Mouse (Mus musculus): Measurements from ENCODE around the gene Epb41. TPM values are rescaled to one million over a fixed set of nuclear protein-coding genes. Genes with fewer than 3 reads are reported as not detected.

Epb41 gene
- total and polyA plus RNA-seq, 2 experiments from 2014 or later = 29.4 to 77.1 TPM

DNA sequence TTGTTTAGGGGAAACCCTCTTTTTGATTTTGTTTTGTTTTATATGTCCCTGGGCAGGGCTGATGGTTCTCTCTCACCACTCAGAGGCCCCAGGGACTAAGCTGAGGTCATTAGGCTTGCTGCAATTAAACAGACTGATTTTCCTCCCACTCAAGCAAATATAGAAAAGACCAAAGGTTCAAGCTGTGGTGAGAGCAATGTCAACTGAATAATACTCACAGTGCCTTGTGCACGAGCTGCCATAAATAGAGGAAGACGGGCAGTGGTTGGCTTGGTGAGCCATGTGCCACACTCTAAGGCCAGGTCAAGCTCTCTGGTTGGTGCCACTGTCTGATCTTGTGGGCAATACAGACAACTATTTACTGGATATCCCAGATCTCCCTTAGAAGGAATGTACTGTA lies 135.7 kb downstream of the Epb41 start:
- Histone ChIP-seq H3K27ac (ENCODE audit: low read depth, low read length) (no peak overlapping the region), H3K4me1 (ENCODE audit: insufficient read depth, low read length) (no peaks in the 10 kb centered on the region), H3K9me3 (ENCODE audit: low read length) (no peaks in the 10 kb centered on the region), H3K4me2 (ENCODE audit: low read depth, low read length, poor library complexity, severe bottlenecking) (no peak overlapping the region), H3K9ac (replicated peaks; ENCODE audit: low read length, poor library complexity, severe bottlenecking) (no peak overlapping the region), H3K27me3 (ENCODE audit: insufficient read depth, low read length) (no peaks in the 10 kb centered on the region), H3K4me3 (ENCODE audit: low read depth, low read length) (no peak overlapping the region), H3K36me3 (ENCODE audit: insufficient read depth, low read length) (peaks cover 12% of the 10 kb centered on the region; the same call in 1 of the 2 replicates)
- ATAC-seq (ENCODE audit: low FRiP score) (no peak), DNase-seq (ENCODE audit: low spot score) (no peak)
- 88% methylated on average over 2 of the region's 2 CpGs for WGBS
- TF ChIP-seq CTCF (IDR thresholded peaks at IDR 0.05) = no peak

DNA sequence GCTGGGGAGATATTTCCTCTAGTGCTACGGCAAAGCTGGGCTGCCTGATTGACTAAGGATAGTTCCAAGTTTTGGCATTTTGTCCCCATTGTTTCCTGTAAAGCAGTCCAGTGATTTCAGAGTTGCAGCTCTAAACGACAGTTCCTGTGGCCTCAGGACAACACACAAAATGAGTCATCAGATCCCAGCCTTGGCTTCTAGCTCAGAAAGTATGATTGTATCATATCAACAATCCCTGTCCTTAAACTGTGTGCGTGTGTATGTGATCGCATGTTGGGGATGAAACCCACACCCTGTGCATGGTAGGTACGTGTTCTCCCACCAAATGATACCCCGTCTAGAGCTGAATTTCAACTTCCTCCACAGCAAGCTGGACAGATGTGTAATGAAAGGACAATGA lies 146.0 kb downstream of the Epb41 start:
- TF ChIP-seq CTCF (IDR thresholded peaks at IDR 0.05) = no peak
- Histone ChIP-seq H3K27ac (ENCODE audit: low read depth, low read length) (no peak overlapping the region), H3K9me3 (ENCODE audit: low read length) (no peaks in the 10 kb centered on the region), H3K4me3 (ENCODE audit: low read depth, low read length) (no peak overlapping the region), H3K27me3 (ENCODE audit: insufficient read depth, low read length) (no peaks in the 10 kb centered on the region), H3K4me1 (ENCODE audit: insufficient read depth, low read length) (no peaks in the 10 kb centered on the region), H3K36me3 (ENCODE audit: insufficient read depth, low read length) (peaks cover 55% of the 10 kb centered on the region), H3K9ac (replicated peaks; ENCODE audit: low read length, poor library complexity, severe bottlenecking) (no peak overlapping the region), H3K4me2 (ENCODE audit: low read depth, low read length, poor library complexity, severe bottlenecking) (no peak overlapping the region)
- WGBS = 91% methylated on average over 6 of the region's 6 CpGs
- ATAC-seq (ENCODE audit: low FRiP score) = no peak
- DNase-seq (ENCODE audit: low spot score) = no peak

DNA sequence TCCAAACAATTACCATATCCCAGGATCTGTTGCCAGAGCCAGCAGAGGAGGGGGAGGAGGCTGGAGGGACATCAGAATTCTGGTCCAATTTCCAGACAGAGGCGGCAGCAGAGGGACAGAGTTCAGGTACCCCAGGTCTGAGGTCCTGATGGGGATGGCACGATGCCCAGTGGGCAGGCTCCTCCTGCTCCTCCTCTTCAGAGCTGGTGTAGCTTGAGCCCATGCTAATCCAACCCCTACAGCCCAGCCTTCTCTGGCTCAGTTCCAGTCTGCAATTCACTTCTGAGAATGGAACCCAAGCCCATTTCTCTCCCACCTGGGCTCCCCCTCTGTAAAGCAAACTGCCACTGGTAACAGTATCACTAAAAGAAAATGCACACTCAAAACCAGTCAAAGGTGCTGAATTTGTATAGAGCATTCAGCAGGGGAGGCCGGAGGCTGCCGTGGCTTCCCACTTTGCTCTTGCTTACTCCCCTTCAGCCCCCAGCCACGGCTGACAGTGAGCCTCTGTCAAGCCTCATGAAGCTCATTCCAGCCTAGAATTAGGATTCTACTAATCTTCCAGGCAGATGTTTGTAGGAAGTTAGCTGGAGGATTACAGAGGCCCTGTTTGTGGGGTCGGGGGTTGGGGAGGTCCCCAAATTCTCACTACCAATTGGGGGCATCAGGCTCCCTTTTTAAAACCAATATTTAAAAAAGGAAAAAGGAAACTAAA lies 150.9 kb downstream of the Epb41 start:
- H3K4me2 ChIP-seq (ENCODE audit: low read depth, low read length, poor library complexity, severe bottlenecking) = no peak overlapping the region
- no peak for TF ChIP-seq CTCF (IDR thresholded peaks at IDR 0.05)
- 49% methylated on average over 6 of the region's 6 CpGs for WGBS
- DNase-seq (ENCODE audit: low spot score) (peak; percentile 34), ATAC-seq (ENCODE audit: low FRiP score) (no peak)
- no peaks in the 10 kb centered on the region for H3K9me3 ChIP-seq (ENCODE audit: low read length)
- H3K36me3 ChIP-seq (ENCODE audit: insufficient read depth, low read length) = peaks cover 27% of the 10 kb centered on the region
- H3K4me1 ChIP-seq (ENCODE audit: insufficient read depth, low read length) = no peaks in the 10 kb centered on the region
- H3K9ac ChIP-seq (replicated peaks; ENCODE audit: low read length, poor library complexity, severe bottlenecking) = no peak overlapping the region
- no peak overlapping the region for H3K27ac ChIP-seq (ENCODE audit: low read depth, low read length)
- no peak overlapping the region for H3K4me3 ChIP-seq (ENCODE audit: low read depth, low read length)
- peaks cover 26% of the 10 kb centered on the region for H3K27me3 ChIP-seq (ENCODE audit: insufficient read depth, low read length)

DNA sequence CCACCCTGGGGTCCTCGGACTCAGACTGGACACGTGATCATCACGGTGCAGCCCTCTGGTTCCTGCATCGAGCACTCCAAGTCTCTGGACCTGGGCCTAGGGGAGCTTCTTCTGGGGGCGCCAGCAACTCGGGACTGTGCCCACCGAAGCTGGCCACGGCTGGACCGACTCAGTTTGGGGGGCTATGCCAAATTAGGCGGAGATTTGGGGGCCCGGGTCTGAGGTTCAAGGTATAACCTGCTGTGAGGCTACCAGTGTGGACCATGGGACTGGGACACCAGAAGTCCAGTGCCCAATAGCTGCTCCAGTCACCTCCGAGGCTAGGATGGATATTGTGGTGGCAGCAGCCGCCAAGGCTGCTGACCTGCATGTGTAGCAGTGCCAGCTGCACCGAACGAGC lies 152.7 kb downstream of the Epb41 start:
- Histone ChIP-seq H3K27me3 (ENCODE audit: insufficient read depth, low read length) (peaks cover 41% of the 10 kb centered on the region), H3K4me2 (ENCODE audit: low read depth, low read length, poor library complexity, severe bottlenecking) (no peak overlapping the region), H3K9ac (replicated peaks; ENCODE audit: low read length, poor library complexity, severe bottlenecking) (no peak overlapping the region), H3K27ac (ENCODE audit: low read depth, low read length) (no peak overlapping the region), H3K36me3 (ENCODE audit: insufficient read depth, low read length) (peaks cover 15% of the 10 kb centered on the region), H3K4me1 (ENCODE audit: insufficient read depth, low read length) (no peaks in the 10 kb centered on the region), H3K4me3 (ENCODE audit: low read depth, low read length) (peak overlapping the region; percentile 55; the same call in 1 of the 2 replicates), H3K9me3 (ENCODE audit: low read length) (no peaks in the 10 kb centered on the region)
- no peak for ATAC-seq (ENCODE audit: low FRiP score)
- WGBS = 67% methylated on average over 15 of the region's 15 CpGs
- DNase-seq (ENCODE audit: low spot score) = no peak
- no peak for TF ChIP-seq CTCF (IDR thresholded peaks at IDR 0.05)

DNA sequence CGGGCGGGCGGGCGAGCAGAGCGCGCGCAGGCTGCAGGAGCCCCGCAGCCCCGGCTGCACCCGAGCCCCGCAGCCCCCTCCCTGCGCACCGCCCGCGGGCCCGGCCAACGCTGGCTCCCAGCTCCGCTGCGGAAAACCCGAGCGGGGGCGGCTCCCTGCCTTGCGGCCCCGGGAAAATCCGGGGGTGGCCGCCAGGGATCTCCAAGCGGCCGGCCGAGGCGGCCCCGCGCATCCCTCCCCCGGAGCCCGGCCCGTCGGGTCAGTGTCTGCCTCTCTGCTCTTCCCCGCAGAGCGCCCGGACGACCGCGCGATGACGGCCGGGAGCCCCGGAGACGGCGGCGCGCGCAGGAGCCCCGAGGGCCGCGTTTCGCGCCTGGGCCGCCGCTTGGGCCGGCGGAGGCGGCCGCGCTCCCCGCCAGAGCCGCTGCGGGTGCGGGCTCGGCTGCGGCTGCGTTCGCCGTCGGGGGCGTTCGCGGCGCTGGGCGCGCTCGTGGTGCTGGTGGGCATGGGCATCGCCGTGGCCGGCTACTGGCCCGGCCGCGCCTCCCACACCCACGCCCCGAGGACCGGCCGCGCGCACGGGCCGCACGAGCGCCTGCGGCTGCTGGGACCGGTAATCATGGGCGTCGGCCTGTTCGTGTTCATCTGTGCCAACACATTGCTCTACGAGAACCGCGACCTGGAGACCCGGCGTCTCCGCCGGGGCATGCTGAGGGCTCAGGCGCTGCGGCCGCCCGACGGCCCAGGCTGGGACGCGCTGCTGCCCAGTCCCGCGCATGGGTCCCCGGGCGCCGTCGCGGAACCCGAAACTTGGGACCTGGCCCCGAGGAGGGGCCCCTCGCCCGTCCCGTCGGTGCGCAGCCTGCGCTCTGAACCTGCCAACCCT lies 153.4 kb downstream of the Epb41 start, which contains the start of gene Tmem200b:
TSS of gene Tmem200b (plus strand) at position 311 of the 886 bp plus-strand sequence.
- no peaks in the 10 kb centered on the region for H3K4me1 ChIP-seq (ENCODE audit: insufficient read depth, low read length)
- ATAC-seq (ENCODE audit: low FRiP score) (peak; percentile 14), DNase-seq (ENCODE audit: low spot score) (no peak)
- peak within 1 kb of the TSS; percentile 55 for H3K4me3 ChIP-seq (ENCODE audit: low read depth, low read length)
- peaks cover 9% of the 10 kb centered on the region; the same call in 1 of the 2 replicates for H3K36me3 ChIP-seq (ENCODE audit: insufficient read depth, low read length)
- H3K9me3 ChIP-seq (ENCODE audit: low read length) = no peaks in the 10 kb centered on the region
- peak within 1 kb of the TSS; percentile 60 for H3K9ac ChIP-seq (replicated peaks; ENCODE audit: low read length, poor library complexity, severe bottlenecking)
- no peak for TF ChIP-seq CTCF (IDR thresholded peaks at IDR 0.05)
- peak within 1 kb of the TSS; percentile 80 for H3K4me2 ChIP-seq (ENCODE audit: low read depth, low read length, poor library complexity, severe bottlenecking)
- 2% methylated on average over 87 of the region's 130 CpGs for whole genome bisulfite sequencing
- H3K27ac ChIP-seq (ENCODE audit: low read depth, low read length) = no peak within 1 kb of the TSS
- peaks cover 48% of the 10 kb centered on the region for H3K27me3 ChIP-seq (ENCODE audit: insufficient read depth, low read length)
